Mouse (Mus musculus): ENCODE measurements around the gene Ccdc187.

DNA sequence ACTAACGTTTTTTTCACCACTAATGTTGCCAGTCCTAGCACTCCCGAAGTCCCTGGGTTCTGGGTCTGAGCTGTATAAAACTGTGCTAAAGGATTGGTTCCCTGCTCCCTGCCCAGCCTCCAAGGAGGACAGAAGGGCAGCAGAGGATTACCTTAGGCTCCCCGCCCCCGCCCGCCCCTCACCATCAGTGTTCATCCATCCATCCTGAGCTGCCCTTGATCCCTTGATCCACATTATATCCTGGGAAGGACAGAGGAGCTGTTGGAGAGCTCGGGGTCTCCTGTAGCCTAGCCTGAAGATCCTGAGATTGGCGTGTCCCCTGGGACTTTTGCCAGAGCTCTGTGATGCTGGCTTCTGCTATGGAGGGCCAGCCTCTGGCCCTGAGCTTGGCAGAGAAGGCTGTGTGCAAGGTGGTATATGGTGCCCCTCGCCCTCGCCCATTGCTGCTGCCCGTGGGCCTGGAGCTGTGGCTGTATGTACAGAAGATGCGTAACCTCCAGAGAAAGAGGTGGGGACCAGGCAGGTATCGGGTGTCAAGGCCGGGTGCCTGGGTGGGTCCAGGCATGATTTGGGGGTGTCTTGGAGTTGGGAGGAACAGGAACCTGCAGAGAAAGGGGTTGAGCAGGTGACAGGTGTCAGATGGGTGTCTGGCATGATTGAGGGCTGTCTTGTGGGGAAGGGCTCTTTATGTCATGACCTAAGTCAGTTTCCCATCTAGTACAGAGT lies 25.3 kb upstream of the Ccdc187 start:
- TF ChIP-seq POLR2A (IDR thresholded peaks at IDR 0.05; ENCODE audit: extremely low read depth, insufficient read depth, low read length) (no peak), CTCF (IDR thresholded peaks at IDR 0.05; ENCODE audit: low read depth, low read length) (no peak)
